Mouse (Mus musculus): ENCODE data around the gene Tub. TPM values are rescaled to one million over a fixed set of nuclear protein-coding genes. Genes with fewer than 3 reads are reported as not detected.
A peak's percentile ranks its signal among the peaks of the same experiment; 100 is the strongest.

Gene Tub
- polyA plus RNA-seq, 1 experiment from 2014 or later = 4.3 TPM

GRCm38 (mm10) chr7:108949301-108949700 lies 837 bp upstream of the Tub start:
- DNase-seq (ENCODE audit: low spot score) = no peak
- peaks cover 53% of the 10 kb centered on the region for H3K27me3 ChIP-seq (replicated peaks; ENCODE audit: low read depth, poor library complexity, severe bottlenecking)
- no peak overlapping the region for H3K27ac ChIP-seq (replicated peaks)
- H3K4me3 ChIP-seq = no peak overlapping the region
- H3K4me1 ChIP-seq = peaks cover 23% of the 10 kb centered on the region
- no peaks in the 10 kb centered on the region for H3K9me3 ChIP-seq
- WGBS = 31% methylated on average over 2 of the region's 2 CpGs
- H3K36me3 ChIP-seq (replicated peaks) = peaks cover 18% of the 10 kb centered on the region

GRCm38 (mm10) chr7:108950762-108951331 lies 709 bp downstream of the Tub start:
- WGBS = 1% methylated on average over 52 of the region's 52 CpGs
- peaks cover 53% of the 10 kb centered on the region for H3K27me3 ChIP-seq (replicated peaks; ENCODE audit: low read depth, poor library complexity, severe bottlenecking)

GRCm38 (mm10) chr7:108952801-108953200 lies 2.7 kb downstream of the Tub start:
- DNase-seq (ENCODE audit: low spot score) = no peak
- peaks cover 53% of the 10 kb centered on the region for H3K27me3 ChIP-seq (replicated peaks; ENCODE audit: low read depth, poor library complexity, severe bottlenecking)
- WGBS = 83% methylated on average over 6 of the region's 6 CpGs
- H3K4me1 ChIP-seq = peaks cover 23% of the 10 kb centered on the region
- no peak overlapping the region for H3K27ac ChIP-seq (replicated peaks)
- H3K9me3 ChIP-seq = no peaks in the 10 kb centered on the region
- H3K36me3 ChIP-seq (replicated peaks) = no peaks in the 10 kb centered on the region
- no peak overlapping the region for H3K4me3 ChIP-seq

More at GRCm38 (mm10) chr7:108950762-108951331, 709 bp downstream of the Tub start:
- Histone ChIP-seq H3K4me1 (peaks cover 23% of the 10 kb centered on the region), H3K9me3 (no peaks in the 10 kb centered on the region), H3K4me3 (peak overlapping the region; percentile 77), H3K27ac (replicated peaks) (peak overlapping the region; percentile 49; the same call in 1 of the 2 replicates), H3K36me3 (replicated peaks) (peaks cover 5% of the 10 kb centered on the region)
- peak; percentile 64 for DNase-seq (ENCODE audit: low spot score)

- Histone ChIP-seq H3K4me1 (peaks cover 23% of the 10 kb centered on the region), H3K9me3 (no peaks in the 10 kb centered on the region), H3K27me3 (replicated peaks; ENCODE audit: low read depth, poor library complexity, severe bottlenecking) (peaks cover 45% of the 10 kb centered on the region), H3K36me3 (replicated peaks) (no peaks in the 10 kb centered on the region), H3K4me3 (no peak overlapping the region), H3K27ac (replicated peaks) (no peak overlapping the region)
- WGBS = 58% methylated on average over 4 of the region's 4 CpGs
- DNase-seq (ENCODE audit: low spot score) = peak; percentile 60
These were observed 4.0 kb downstream of the Tub start for GRCm38 (mm10) chr7:108954185-108954584.

GRCm38 (mm10) chr7:108957734-108958133 lies 7.6 kb downstream of the Tub start:
- no peaks in the 10 kb centered on the region for H3K4me1 ChIP-seq
- 84% methylated on average over 2 of the region's 2 CpGs for WGBS
- DNase-seq (ENCODE audit: low spot score) = no peak
- H3K36me3 ChIP-seq (replicated peaks) = no peaks in the 10 kb centered on the region
- H3K4me3 ChIP-seq = no peak overlapping the region
- H3K27ac ChIP-seq (replicated peaks) = no peak overlapping the region
- peaks cover 9% of the 10 kb centered on the region for H3K27me3 ChIP-seq (replicated peaks; ENCODE audit: low read depth, poor library complexity, severe bottlenecking)
- H3K9me3 ChIP-seq = no peaks in the 10 kb centered on the region

GRCm38 (mm10) chr7:108965968-108966367 lies 15.8 kb downstream of the Tub start:
- Histone ChIP-seq H3K27ac (replicated peaks) (no peak overlapping the region), H3K36me3 (replicated peaks) (no peaks in the 10 kb centered on the region), H3K9me3 (no peaks in the 10 kb centered on the region), H3K27me3 (replicated peaks; ENCODE audit: low read depth, poor library complexity, severe bottlenecking) (peaks cover 12% of the 10 kb centered on the region; the same call in 1 of the 2 replicates), H3K4me1 (peaks cover 10% of the 10 kb centered on the region; the same call in 1 of the 2 replicates), H3K4me3 (no peak overlapping the region)
- no peak for DNase-seq (ENCODE audit: low spot score)
- WGBS = 32% methylated on average over 2 of the region's 2 CpGs

- WGBS = 37% methylated on average over 7 of the region's 7 CpGs
- DNase-seq (ENCODE audit: low spot score) = peak; percentile 56
- peaks cover 12% of the 10 kb centered on the region; the same call in 1 of the 2 replicates for H3K27me3 ChIP-seq (replicated peaks; ENCODE audit: low read depth, poor library complexity, severe bottlenecking)
- no peak overlapping the region for H3K4me3 ChIP-seq
- H3K36me3 ChIP-seq (replicated peaks) = no peaks in the 10 kb centered on the region
- H3K4me1 ChIP-seq = peaks cover 11% of the 10 kb centered on the region; the same call in 1 of the 2 replicates
- H3K9me3 ChIP-seq = no peaks in the 10 kb centered on the region
- H3K27ac ChIP-seq (replicated peaks) = no peak overlapping the region
These were observed 16.7 kb downstream of the Tub start for GRCm38 (mm10) chr7:108966742-108967362.

GRCm38 (mm10) chr7:108968201-108968600 lies 18.1 kb downstream of the Tub start:
- H3K27me3 ChIP-seq (replicated peaks; ENCODE audit: low read depth, poor library complexity, severe bottlenecking) = peaks cover 12% of the 10 kb centered on the region; the same call in 1 of the 2 replicates
- no peak for DNase-seq (ENCODE audit: low spot score)
- no peaks in the 10 kb centered on the region for H3K9me3 ChIP-seq
- H3K36me3 ChIP-seq (replicated peaks) = no peaks in the 10 kb centered on the region
- H3K4me3 ChIP-seq = no peak overlapping the region
- WGBS = 53% methylated on average over 6 of the region's 6 CpGs
- no peak overlapping the region for H3K27ac ChIP-seq (replicated peaks)
- H3K4me1 ChIP-seq = peaks cover 21% of the 10 kb centered on the region; the same call in 1 of the 2 replicates

GRCm38 (mm10) chr7:108972273-108972672 lies 22.1 kb downstream of the Tub start:
- WGBS = 56% methylated on average over 6 of the region's 6 CpGs
- Histone ChIP-seq H3K4me3 (no peak overlapping the region), H3K27me3 (replicated peaks; ENCODE audit: low read depth, poor library complexity, severe bottlenecking) (peaks cover 12% of the 10 kb centered on the region; the same call in 1 of the 2 replicates), H3K9me3 (no peaks in the 10 kb centered on the region), H3K36me3 (replicated peaks) (no peaks in the 10 kb centered on the region), H3K27ac (replicated peaks) (no peak overlapping the region), H3K4me1 (peaks cover 11% of the 10 kb centered on the region; the same call in 1 of the 2 replicates)
- peak; percentile 24 for DNase-seq (ENCODE audit: low spot score)

- H3K4me3 ChIP-seq = no peak overlapping the region
- H3K4me1 ChIP-seq = no peaks in the 10 kb centered on the region
- no peak overlapping the region for H3K27ac ChIP-seq (replicated peaks)
- WGBS = 86% methylated on average over 2 of the region's 3 CpGs
- no peaks in the 10 kb centered on the region for H3K9me3 ChIP-seq
- DNase-seq (ENCODE audit: low spot score) = no peak
- H3K27me3 ChIP-seq (replicated peaks; ENCODE audit: low read depth, poor library complexity, severe bottlenecking) = no peaks in the 10 kb centered on the region
- no peaks in the 10 kb centered on the region for H3K36me3 ChIP-seq (replicated peaks)
These were observed 36.0 kb downstream of the Tub start for GRCm38 (mm10) chr7:108985934-108986708.

GRCm38 (mm10) chr7:108991207-108991606 lies 41.1 kb downstream of the Tub start:
- no peak overlapping the region for H3K4me3 ChIP-seq
- no peaks in the 10 kb centered on the region for H3K36me3 ChIP-seq (replicated peaks)
- no peaks in the 10 kb centered on the region for H3K4me1 ChIP-seq
- WGBS = 87% methylated on average over 9 of the region's 9 CpGs
- DNase-seq (ENCODE audit: low spot score) = no peak
- no peaks in the 10 kb centered on the region for H3K9me3 ChIP-seq
- H3K27ac ChIP-seq (replicated peaks) = no peak overlapping the region
- H3K27me3 ChIP-seq (replicated peaks; ENCODE audit: low read depth, poor library complexity, severe bottlenecking) = no peaks in the 10 kb centered on the region

- Histone ChIP-seq H3K27ac (replicated peaks) (no peak overlapping the region), H3K4me1 (no peaks in the 10 kb centered on the region), H3K36me3 (replicated peaks) (no peaks in the 10 kb centered on the region), H3K4me3 (no peak overlapping the region), H3K27me3 (replicated peaks; ENCODE audit: low read depth, poor library complexity, severe bottlenecking) (no peaks in the 10 kb centered on the region), H3K9me3 (no peaks in the 10 kb centered on the region)
- DNase-seq (ENCODE audit: low spot score) = no peak
- WGBS = 83% methylated on average over 7 of the region's 7 CpGs
These were observed 43.1 kb downstream of the Tub start for GRCm38 (mm10) chr7:108993230-108993629.

Data from embryonic facial prominence, embryonic 10.5 days (tissue).